Mouse (Mus musculus) gastrocnemius, adult 8-10 months (tissue): ENCODE results near the gene Atp5d. TPM values are rescaled to one million over a fixed set of nuclear protein-coding genes. Genes with fewer than 3 reads are reported as not detected.

ENCODE experiments used
- DNase-seq, 2 experiments: peaks; one replicate each; pipeline ENCODE4 v3.0.0; 2022; ENCODE audit warnings: low spot score in 2 of 2
- total RNA-seq, 4 experiments: library from RNA; stranded (reverse); gene quantifications; 2 replicates each; pipeline ENCODE4 v1.2.4; 2022

Atp5d gene
- total RNA-seq, 4 experiments from 2014 or later, result 525 to 571 (median 544) TPM

- no peak for DNase-seq
These were observed 1.7 kb downstream of the Atp5d start for GRCm38 (mm10) chr10:80139975-80140665.

- no peak for DNase-seq
These were observed 2.2 kb downstream of the Atp5d start, which contains the start of gene Cbarp for GRCm38 (mm10) chr10:80140666-80141035. TSS of gene Cbarp (minus strand) at chr10:80140835.

GRCm38 (mm10) chr10:80141243-80141642 lies 2.8 kb downstream of the Atp5d start:
- peak; percentile 93 to 96 for DNase-seq

GRCm38 (mm10) chr10:80141786-80142529 lies 3.5 kb downstream of the Atp5d start:
- peak; percentile 90 to 91 for DNase-seq

GRCm38 (mm10) chr10:80142530-80142925 lies 4.1 kb downstream of the Atp5d start:
- DNase-seq, result no peak

- no peak for DNase-seq
These were observed 5.2 kb downstream of the Atp5d start for GRCm38 (mm10) chr10:80143664-80144063.

- no peak for DNase-seq
These were observed 5.7 kb downstream of the Atp5d start for GRCm38 (mm10) chr10:80144159-80144558.

GRCm38 (mm10) chr10:80144864-80145838 lies 6.7 kb downstream of the Atp5d start:
- DNase-seq, result peak in 1 of 2 experiments; percentile 77

GRCm38 (mm10) chr10:80145896-80146295 lies 7.5 kb downstream of the Atp5d start:
- peak in 1 of 2 experiments; percentile 40 for DNase-seq

GRCm38 (mm10) chr10:80146568-80147011 lies 8.2 kb downstream of the Atp5d start:
- DNase-seq, result no peak

GRCm38 (mm10) chr10:80147146-80147718 lies 8.8 kb downstream of the Atp5d start:
- no peak for DNase-seq

GRCm38 (mm10) chr10:80147719-80148601 lies 9.5 kb downstream of the Atp5d start, which contains the start of gene Midn:
TSS of gene Midn (plus strand) at chr10:80148272.
- DNase-seq, result peak; percentile 80 to 83

GRCm38 (mm10) chr10:80148610-80149290 lies 10.3 kb downstream of the Atp5d start:
- peak; percentile 93 to 94 for DNase-seq

- DNase-seq, result peak; percentile 93 to 95
These were observed 11.1 kb downstream of the Atp5d start for GRCm38 (mm10) chr10:80149291-80150225.

- peak in 1 of 2 experiments; percentile 36 for DNase-seq
These were observed 12.1 kb downstream of the Atp5d start for GRCm38 (mm10) chr10:80150226-80151210.

- no peak for DNase-seq
These were observed 13.0 kb downstream of the Atp5d start for GRCm38 (mm10) chr10:80151211-80152034.
